Mouse (Mus musculus) megakaryocyte-erythroid progenitor cell, adult 5 weeks (primary cell): ENCODE measurements around the gene Hapln4. TPM values are rescaled to one million over a fixed set of nuclear protein-coding genes. Genes with fewer than 3 reads are reported as not detected.

Experiments used
- polyA plus RNA-seq: library from polyadenylated mRNA; stranded (reverse); fragments of >175 nt; gene quantifications from 2 replicates; pipeline ENCODE4 v1.2.3, GENCODE M21; 2012

Hapln4 gene
- 0.02 TPM in 1 of 2 replicates, not detected in the other for polyA plus RNA-seq

DNA sequence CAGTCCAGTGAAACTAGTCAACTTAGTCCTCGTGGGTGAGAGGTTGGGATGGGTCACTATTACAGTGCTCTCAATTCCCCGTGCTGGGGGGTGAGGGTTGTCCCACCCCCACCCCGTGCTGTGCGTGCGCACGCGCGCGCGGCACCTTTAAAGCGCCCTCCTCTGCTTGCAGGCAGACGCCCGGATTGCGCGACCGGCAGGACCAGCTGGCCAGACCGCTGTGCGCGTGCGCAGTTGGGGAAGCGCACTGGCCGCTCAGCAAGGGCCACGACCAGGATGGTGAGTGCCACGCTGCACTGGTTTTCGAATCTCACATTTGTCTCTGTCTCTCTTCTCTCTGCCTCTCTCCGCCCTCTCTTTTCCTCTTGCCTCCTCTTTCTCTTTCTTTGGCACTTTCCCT, at the start of gene Hapln4:
Gene Hapln4, plus strand, starts transcription at position 173 of the 400 bp plus-strand sequence.

DNA sequence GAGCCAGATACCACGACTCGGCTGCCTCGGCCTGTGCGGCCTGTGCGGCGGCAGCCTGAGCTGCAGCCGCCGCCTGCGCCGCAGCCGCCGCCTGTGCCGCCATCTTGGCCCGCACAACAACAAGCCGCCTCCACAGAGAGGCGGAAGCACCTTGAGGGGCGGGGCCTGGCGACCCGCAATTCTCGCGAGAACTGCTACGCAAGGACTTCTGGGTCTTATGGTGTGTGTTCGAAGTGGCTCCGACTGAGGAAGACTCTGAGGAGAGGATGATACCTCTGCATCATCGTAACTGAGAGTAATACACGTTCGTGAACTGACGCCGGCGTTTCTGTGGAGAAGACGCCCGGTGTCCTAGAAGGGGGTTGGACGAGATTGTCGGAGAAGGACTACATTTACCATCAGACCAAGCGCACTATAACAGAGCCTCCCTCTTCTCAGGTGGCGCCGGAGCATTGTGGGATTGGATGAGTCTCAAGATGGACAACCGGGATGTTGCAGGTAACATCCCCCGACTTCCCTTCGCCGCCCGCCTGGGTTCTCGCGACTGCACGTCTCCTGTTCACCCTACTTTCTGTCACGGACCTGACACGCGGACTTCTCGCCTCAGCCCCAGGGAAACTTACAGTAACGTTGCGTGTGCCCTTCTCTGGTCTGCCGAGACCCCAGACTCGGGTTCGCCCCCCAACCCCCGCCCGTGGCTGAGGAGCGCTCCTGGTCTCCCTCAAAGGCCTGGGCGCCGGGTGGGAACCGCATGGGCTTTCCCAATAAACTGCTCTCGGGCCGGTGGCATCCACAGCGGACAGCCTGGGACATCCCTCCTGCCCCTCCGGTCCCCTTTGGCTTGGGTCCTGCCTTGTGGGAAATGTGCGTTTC, 40.4 kb upstream of the Hapln4 start, which contains the start of the genes Mau2 and Sugp1:
Gene Mau2, minus strand, starts transcription at position 152 of the 873 bp plus-strand sequence.
Gene Sugp1, plus strand, starts transcription at position 231 of the 873 bp plus-strand sequence.

DNA sequence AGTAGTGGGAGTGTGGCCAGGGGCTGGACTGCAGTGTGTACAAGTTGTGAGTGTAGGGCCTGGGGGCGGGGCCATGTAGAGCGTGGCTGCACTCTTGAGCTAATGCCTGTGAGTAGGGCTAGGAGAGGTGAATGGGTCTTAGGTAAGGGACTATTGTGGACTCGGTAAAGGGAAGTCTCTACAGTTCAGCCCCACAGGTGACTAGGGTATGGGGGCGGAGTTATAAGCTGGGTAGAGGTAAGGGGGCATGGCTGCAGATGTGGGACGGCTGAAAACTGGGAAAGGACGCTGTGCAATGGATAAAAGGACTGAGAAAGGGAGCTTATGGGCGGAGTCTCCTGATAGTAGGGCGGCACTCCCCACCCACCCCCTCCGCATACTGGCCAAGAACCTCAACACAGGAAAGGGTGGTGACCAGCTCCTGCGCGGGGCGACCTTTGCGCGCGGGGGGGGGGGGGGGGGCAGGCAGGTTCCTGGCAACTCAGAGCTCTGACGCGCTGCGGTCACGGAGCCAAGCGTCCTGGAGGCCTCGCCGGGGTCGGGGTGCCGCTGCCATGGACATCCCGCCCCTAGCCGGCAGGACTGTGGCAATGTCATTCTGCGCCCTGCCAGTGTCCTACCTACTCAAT, 10.7 kb upstream of the Hapln4 start, which contains the start of gene Tm6sf2:
Gene Tm6sf2, plus strand, starts transcription at position 484 of the 629 bp plus-strand sequence.

DNA sequence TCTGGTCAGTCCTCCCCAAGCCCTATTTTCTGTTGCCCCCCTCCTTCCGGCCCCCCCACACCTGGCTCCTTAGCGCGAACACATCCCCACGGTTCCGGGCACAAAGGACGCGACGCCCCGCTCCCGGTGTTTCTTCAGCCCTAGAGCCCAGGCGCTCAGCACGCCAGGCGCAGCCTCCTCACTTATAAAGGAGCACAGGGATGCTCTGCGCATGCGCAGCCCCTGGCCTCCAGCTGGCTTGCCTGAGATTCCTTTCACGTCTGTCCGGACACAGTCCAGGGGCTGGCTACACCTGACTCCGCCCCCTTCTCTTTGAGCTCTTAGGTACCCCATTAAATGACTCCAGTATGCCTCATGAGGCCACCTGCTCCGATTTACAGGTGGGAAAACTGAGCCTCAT, 37.4 kb downstream of the Hapln4 start, which contains the start of gene Ncan:
Gene Ncan, minus strand, starts transcription at position 207 of the 400 bp plus-strand sequence.

DNA sequence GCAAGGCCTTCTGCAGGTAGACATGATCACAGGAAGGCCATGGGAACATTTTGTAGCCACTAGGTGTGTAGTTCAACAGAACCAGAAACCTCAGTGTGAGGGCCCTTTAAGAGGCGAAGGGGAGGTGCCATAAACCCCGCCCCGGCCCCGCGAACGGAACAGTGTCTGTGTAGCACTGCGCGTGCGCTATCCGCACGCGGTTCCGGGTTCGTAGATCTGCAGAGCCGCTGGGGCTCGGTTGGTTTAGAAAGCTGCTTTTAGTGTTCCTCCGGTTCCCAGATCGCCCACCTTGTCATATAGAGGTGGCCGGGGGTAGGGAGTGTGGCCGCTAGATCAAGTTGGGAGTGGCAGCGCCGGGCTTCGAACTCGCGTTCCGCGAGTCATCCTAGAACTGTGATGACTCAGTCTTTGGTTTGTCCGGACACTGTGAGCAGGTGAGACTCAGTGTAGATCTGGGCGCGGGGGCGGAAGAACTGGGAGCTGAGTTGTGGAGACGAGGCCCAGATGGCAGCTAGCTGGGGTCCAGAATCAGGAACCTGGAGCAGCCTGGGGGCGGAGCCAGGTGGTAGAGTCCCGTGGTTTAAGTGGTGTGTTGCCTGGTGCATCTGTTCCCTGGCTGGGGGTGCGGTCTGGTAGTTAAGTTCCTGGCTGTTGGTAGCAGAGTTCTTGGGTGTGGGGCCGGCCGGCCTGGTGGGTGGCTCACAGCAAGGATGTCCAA, 48.1 kb downstream of the Hapln4 start, which contains the start of gene Nr2c2ap:
Gene Nr2c2ap, plus strand, starts transcription at position 168 of the 718 bp plus-strand sequence.

DNA sequence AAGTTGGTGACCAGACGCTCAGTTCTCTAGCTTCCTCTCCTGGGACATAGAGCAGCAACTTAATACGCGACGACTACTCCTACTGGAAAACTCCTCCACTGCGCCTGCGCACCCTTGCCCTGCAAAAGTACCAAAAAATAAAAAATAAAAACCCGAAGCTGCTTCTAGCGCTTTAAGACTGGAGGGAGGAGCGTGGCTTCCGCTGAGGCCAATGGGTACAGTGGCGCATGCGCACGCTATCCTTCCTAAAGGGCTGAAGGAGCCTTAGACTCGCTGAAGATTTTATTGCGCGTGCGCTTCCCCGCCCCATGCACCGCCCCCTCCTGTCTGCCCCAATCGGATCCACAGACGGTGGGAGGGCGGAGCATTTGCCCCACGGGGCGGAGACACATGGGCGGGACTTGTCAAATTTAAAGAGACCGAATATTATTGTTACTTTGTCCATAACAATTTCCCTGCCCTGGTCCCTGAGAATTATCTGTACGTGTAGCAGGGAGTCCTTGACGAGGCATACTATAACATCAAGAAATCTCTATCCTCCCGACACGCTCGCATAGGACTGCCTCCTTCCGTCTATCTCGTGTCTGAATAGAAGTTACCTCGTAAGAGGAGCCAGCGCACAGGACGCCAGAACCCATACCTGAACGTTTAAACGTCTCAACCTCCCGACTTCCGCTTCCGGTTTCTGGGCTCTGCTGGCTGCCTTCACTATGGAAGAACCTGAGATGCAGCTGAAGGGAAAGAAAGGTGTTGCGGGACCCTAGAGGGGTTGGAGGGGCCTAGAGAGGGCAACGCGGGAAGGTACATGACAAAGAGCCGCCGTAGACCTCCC, 56.0 kb downstream of the Hapln4 start, which contains the start of the genes Rfxank, Borcs8 and Mef2b:
Gene Rfxank, minus strand, starts transcription at position 129 of the 832 bp plus-strand sequence.
Gene Borcs8, plus strand, starts transcription at position 474 of the 832 bp plus-strand sequence.
Gene Mef2b, plus strand, starts transcription at position 686 of the 832 bp plus-strand sequence.

Other genes starting within 250 kb of the Hapln4 start
- gene Cilp2, start 195.8 kb upstream of the Hapln4 start, polyA plus RNA-seq = 0.23 and 0.24 TPM in 2 replicates
- 2.6 and 4.7 TPM in 2 replicates for gene Tssk6, start 181.3 kb upstream of the Hapln4 start, polyA plus RNA-seq
- gene Ndufa13, start 180.9 kb upstream of the Hapln4 start, polyA plus RNA-seq = 142 and 151 TPM in 2 replicates
- 1.4 and 2.5 TPM in 2 replicates for gene Yjefn3, start 180.7 kb upstream of the Hapln4 start, polyA plus RNA-seq
- gene Gatad2a, start 87.1 kb upstream of the Hapln4 start, polyA plus RNA-seq = 94.1 and 106 TPM in 2 replicates
- gene Mau2, start 40.7 kb upstream of the Hapln4 start, polyA plus RNA-seq = 30.2 and 31.7 TPM in 2 replicates
- 39.8 and 41.2 TPM in 2 replicates for gene Sugp1, start 40.6 kb upstream of the Hapln4 start, polyA plus RNA-seq
- gene Tm6sf2, start 10.5 kb upstream of the Hapln4 start, polyA plus RNA-seq = not detected in 2 replicates
- not detected in 2 replicates for gene Ncan, start 37.4 kb downstream of the Hapln4 start, polyA plus RNA-seq
- gene Nr2c2ap, start 47.9 kb downstream of the Hapln4 start, polyA plus RNA-seq = 18.9 and 22.4 TPM in 2 replicates
- gene Rfxank, start 55.7 kb downstream of the Hapln4 start, polyA plus RNA-seq = 8.8 and 10.6 TPM in 2 replicates
- 86.9 and 91.2 TPM in 2 replicates for gene Borcs8, start 56.0 kb downstream of the Hapln4 start, polyA plus RNA-seq
- 0.36 and 0.43 TPM in 2 replicates for gene Mef2b, start 56.3 kb downstream of the Hapln4 start, polyA plus RNA-seq
- 127 and 132 TPM in 2 replicates for gene Tmem161a, start 88.9 kb downstream of the Hapln4 start, polyA plus RNA-seq
- gene Slc25a42, start 128.8 kb downstream of the Hapln4 start, polyA plus RNA-seq = 4.1 and 4.4 TPM in 2 replicates
- gene Sugp2, start 150.8 kb downstream of the Hapln4 start, polyA plus RNA-seq = 72.2 and 83.5 TPM in 2 replicates
- 8.3 and 9.8 TPM in 2 replicates for gene Armc6, start 151.0 kb downstream of the Hapln4 start, polyA plus RNA-seq
- 45.4 and 65.9 TPM in 2 replicates for gene Homer3, start 199.4 kb downstream of the Hapln4 start, polyA plus RNA-seq
- 62.7 and 66.5 TPM in 2 replicates for gene Ddx49, start 219.0 kb downstream of the Hapln4 start, polyA plus RNA-seq
- gene Cope, start 219.1 kb downstream of the Hapln4 start, polyA plus RNA-seq = 419 and 474 TPM in 2 replicates
- 0.24 and 0.37 TPM in 2 replicates for gene Cers1, start 232.3 kb downstream of the Hapln4 start, polyA plus RNA-seq
- 0.65 TPM in 1 of 2 replicates, not detected in the other for gene Gdf1, start 246.4 kb downstream of the Hapln4 start, polyA plus RNA-seq